In the genomic region with DNA sequence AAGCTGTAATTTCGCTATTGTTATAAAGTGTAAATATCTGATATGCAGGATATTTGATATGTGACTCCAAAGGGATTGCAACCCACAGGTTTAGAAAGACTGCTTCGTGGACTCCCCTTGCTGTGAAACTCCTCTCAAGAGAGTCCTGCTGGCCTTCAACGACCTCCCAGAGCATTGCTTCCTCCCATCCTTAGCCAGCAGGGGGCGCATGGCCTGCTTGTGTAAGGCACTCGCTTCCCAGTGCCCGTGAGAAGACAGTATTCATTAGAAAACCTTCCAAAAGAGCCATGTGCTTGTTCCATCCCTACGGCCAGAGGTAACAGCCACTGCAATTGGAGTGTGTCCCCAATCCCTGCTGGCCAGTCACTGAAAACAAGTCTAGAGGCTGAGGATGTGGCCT, we compare ENCODE assay signal across 10 mouse cellular contexts. TPM values are rescaled to one million over a fixed set of nuclear protein-coding genes. Genes with fewer than 3 reads are reported as not detected.
A peak's percentile ranks its signal among the peaks of the same experiment; 100 is the strongest.
DNase-seq lines count a peak whose midpoint lies in the region; ATAC-seq and TF ChIP-seq lines count a peak whose summit lies in the region.
"Had no signal": no experiment of that assay in that cellular context is flagged by ENCODE, and none has a peak within 500 bp of the region (broad histone marks: within the 10 kb centered on the region; RNA-seq: fewer than 3 reads in every experiment).

No protein-coding gene starts in this region.

- H3K79me2 ChIP-seq in liver, adult 2 months (ENCODE audit: control insufficient read depth, insufficient read depth, low read length), result peaks cover 3% of the 10 kb centered on the region; the same call in 1 of the 2 replicates

- H3K9ac ChIP-seq in kidney, embryonic 14.5 days (ENCODE audit: low read depth, low read length), result no peak overlapping the region
- H3K9ac ChIP-seq in liver, adult 2 months (ENCODE audit: low read depth, low read length), result no peak overlapping the region

- H3K4me3 ChIP-seq in kidney, adult 2 months (ENCODE audit: insufficient read depth, low read depth, low read length), result no peak overlapping the region
- no peak overlapping the region for H3K4me3 ChIP-seq in kidney, embryonic 14.5 days (ENCODE audit: low read length)
- H3K4me3 ChIP-seq in liver, adult 2 months (ENCODE audit: insufficient read depth, low read depth, low read length), result no peak overlapping the region
- H3K4me3 ChIP-seq: erythroblast, embryonic 14.5 days had no signal

- H3K27me3 ChIP-seq in kidney, adult 2 months (replicated peaks; ENCODE audit: control insufficient read depth, insufficient read depth, low read length), result no peaks in the 10 kb centered on the region
- H3K27me3 ChIP-seq in kidney, embryonic 14.5 days (ENCODE audit: control insufficient read depth, insufficient read depth, low read length), result no peaks in the 10 kb centered on the region
- H3K27me3 ChIP-seq in liver, adult 2 months (ENCODE audit: control insufficient read depth, insufficient read depth, low read length), result no peaks in the 10 kb centered on the region

- H3K9me3 ChIP-seq in kidney, embryonic 14.5 days (ENCODE audit: control insufficient read depth, low read length), result no peaks in the 10 kb centered on the region

- no peak overlapping the region for H3K4me2 ChIP-seq in kidney, embryonic 14.5 days (replicated peaks; ENCODE audit: low read depth, low read length)

- peak; percentile 78 for DNase-seq in kidney, adult 2 months
- DNase-seq in brain, embryonic 14.5 days (ENCODE audit: low read depth), result peak; percentile 87
- peak; percentile 76 for DNase-seq in kidney, adult 9 months
- peak; percentile 30 for DNase-seq in liver, adult 2 months (ENCODE audit: extremely low read depth, low read depth, low spot score)
- DNase-seq in retina, embryonic 14.5 days (ENCODE audit: low spot score), result peak; percentile 93
- DNase-seq in thymus, postnatal 36 days, result peak; percentile 71 to 74

- WGBS in kidney, adult 2 months, result 15% methylated on average over 7 of the region's 7 CpGs
- WGBS in kidney, embryonic 14.5 days, result 22% methylated on average over 7 of the region's 7 CpGs
- 37% methylated on average over 7 of the region's 7 CpGs for WGBS in liver, adult 2 months

- H3K27ac ChIP-seq in kidney, adult 2 months (ENCODE audit: insufficient read depth, low read depth, low read length), result no peak overlapping the region
- H3K27ac ChIP-seq in kidney, embryonic 14.5 days (ENCODE audit: low read depth, low read length), result no peak overlapping the region
- H3K27ac ChIP-seq in liver, adult 2 months (replicated peaks; ENCODE audit: insufficient read depth, low read depth, low read length), result no peak overlapping the region

- no peaks in the 10 kb centered on the region; the same call in 1 of the 2 replicates for H3K36me3 ChIP-seq in kidney, adult 2 months (ENCODE audit: control insufficient read depth, insufficient read depth, low read length)
- peaks cover 94% of the 10 kb centered on the region for H3K36me3 ChIP-seq in kidney, embryonic 14.5 days (ENCODE audit: control insufficient read depth, insufficient read depth, low read length)
- peaks cover 15% of the 10 kb centered on the region; the same call in 1 of the 2 replicates for H3K36me3 ChIP-seq in liver, adult 2 months (ENCODE audit: control insufficient read depth, insufficient read depth, low read length)

- H3K4me1 ChIP-seq in kidney, adult 2 months (ENCODE audit: control insufficient read depth, insufficient read depth, low read length), result peaks cover 5% of the 10 kb centered on the region; the same call in 1 of the 2 replicates
- no peaks in the 10 kb centered on the region for H3K4me1 ChIP-seq in kidney, embryonic 14.5 days (ENCODE audit: control insufficient read depth, insufficient read depth, low read length)
- H3K4me1 ChIP-seq in liver, adult 2 months (ENCODE audit: control insufficient read depth, insufficient read depth, low read length), result no peaks in the 10 kb centered on the region

- peak; percentile 83 for TF ChIP-seq CTCF in kidney, adult 2 months (conservative IDR thresholded peaks at IDR 0.05; ENCODE audit: insufficient read depth, insufficient read length, low read depth, low read length)
- peak; percentile 95 for TF ChIP-seq CTCF in brain, embryonic 14.5 days (IDR thresholded peaks at IDR 0.05; ENCODE audit: borderline replicate concordance, extremely low read depth, insufficient read depth, insufficient read length)
- peak; percentile 91 for TF ChIP-seq CTCF in liver, adult 2 months (IDR thresholded peaks at IDR 0.05; ENCODE audit: low read depth, low read length)

- no peak for TF ChIP-seq POLR2A in kidney, adult 2 months (IDR thresholded peaks at IDR 0.05; ENCODE audit: low read depth, low read length)
- TF ChIP-seq POLR2A in brain, embryonic 14.5 days (IDR thresholded peaks at IDR 0.05; ENCODE audit: borderline replicate concordance, extremely low read depth, insufficient read depth, insufficient read length, poor library complexity, severe bottlenecking), result no peak
- TF ChIP-seq POLR2A in liver, adult 2 months (IDR thresholded peaks at IDR 0.05; ENCODE audit: extremely low read depth, insufficient read depth, low read length), result no peak

- no peak for ATAC-seq in kidney, embryonic 14.5 days (ENCODE audit: low FRiP score, low TSS enrichment)
- ATAC-seq in erythroid progenitor cell, adult 5-6 weeks (replicated peaks; ENCODE audit: low FRiP score, poor library complexity, severe bottlenecking), result peak; percentile 65

RNA-seq across cellular contexts. Expression of a gene that starts 23.4 kb away (rescaled TPM):
- polyA plus RNA-seq in kidney, adult 2 months (2012; rRNA removed), result 0.05 and 0.11 TPM in 2 replicates
- polyA plus RNA-seq in kidney, embryonic 14.5 days (2014; fragmentation: Nextera tagmentation; extraction: Ambion mirVana), result 0.09 TPM in 1 of 2 replicates, not detected in the other
- 0.03 TPM in 2 replicates for polyA plus RNA-seq in brain, embryonic 14.5 days (2012; rRNA removed)
- not detected in 2 replicates for total RNA-seq in erythroid progenitor cell, adult 5-6 weeks (2015; ENCODE audit: low replicate concordance)
- total RNA-seq in erythroid progenitor cell, adult 5-6 weeks (2017; ENCODE audit: low replicate concordance), result not detected in 2 replicates
- not detected in 2 replicates for total RNA-seq in liver, adult 2 months (2014; rRNA removed)
- polyA plus RNA-seq in liver, adult 2 months (2012; rRNA removed), result not detected in 2 replicates
- polyA plus RNA-seq: erythroblast, embryonic 14.5 days had no signal

RNA-seq across cellular contexts. Expression of a gene that starts 58.8 kb away (rescaled TPM):
- polyA plus RNA-seq in kidney, adult 2 months (2012; rRNA removed), result 0.03 and 0.05 TPM in 2 replicates
- polyA plus RNA-seq in kidney, embryonic 14.5 days (2014; fragmentation: Nextera tagmentation; extraction: Ambion mirVana), result 1.1 TPM in 2 replicates
- 7.2 and 10.0 TPM in 2 replicates for polyA plus RNA-seq in brain, embryonic 14.5 days (2012; rRNA removed)
- total RNA-seq in erythroid progenitor cell, adult 5-6 weeks (2015; ENCODE audit: low replicate concordance), result not detected in 2 replicates
- total RNA-seq in erythroid progenitor cell, adult 5-6 weeks (2017; ENCODE audit: low replicate concordance), result not detected in 2 replicates
- not detected in 2 replicates for total RNA-seq in liver, adult 2 months (2014; rRNA removed)
- not detected in 2 replicates for polyA plus RNA-seq in liver, adult 2 months (2012; rRNA removed)
- total RNA-seq: neutrophil, adult 5-6 weeks had no signal
- polyA plus RNA-seq: erythroblast, embryonic 14.5 days had no signal

Comparison
In these comparisons a context has a peak if more than half of its experiments do, and no peak if none do; other contexts are left out.
1. DNase-seq: peak in every context shown above with its lines; median percentile 93 in retina, embryonic 14.5 days; 87 in brain, embryonic 14.5 days; 78 in kidney, adult 2 months; 76 in kidney, adult 9 months; 72 in thymus, postnatal 36 days; 30 in liver, adult 2 months.